Mouse (Mus musculus) E14TG2a.4 (cell line): ENCODE measurements at regions not wholly inside any gene's neighbourhood (a gene's known extent, or its start where the extent isn't known, plus 50 kb on each side); places are given as distances from the start of the nearest gene placed in this dataset.

Source experiments
- H3K27me3 ChIP-seq: 2 replicates; pipeline ENCODE4 v1.6.1; 2014; ENCODE audit warnings: low read length, control low read depth; ENCODE audit not compliant: insufficient read depth
- H3K36me3 ChIP-seq: 2 replicates; pipeline ENCODE4 v1.6.1; 2014; ENCODE audit warnings: low read length, control low read depth; ENCODE audit not compliant: insufficient read depth
- H3K4me1 ChIP-seq: replicated peaks from 2 replicates; pipeline ENCODE4 v1.6.1; 2014; ENCODE audit warnings: low read depth, low read length, control low read depth
- H3K4me3 ChIP-seq: replicated peaks from 2 replicates; pipeline ENCODE4 v1.5.1; 2014; ENCODE audit warnings: mild to moderate bottlenecking, low read length
- H3K9me3 ChIP-seq: 2 replicates; pipeline ENCODE4 v1.6.1; 2014; ENCODE audit warnings: low read length, control low read depth
- CTCF ChIP-seq: conservative IDR thresholded peaks from 2 replicates; pipeline ENCODE4 v1.5.1; 2014; ENCODE audit warnings: low read length
- NANOG ChIP-seq: IDR thresholded peaks from 2 replicates; pipeline ENCODE4 v1.6.1; 2014; ENCODE audit warnings: borderline replicate concordance, low read length, mixed read lengths
- POU5F1 ChIP-seq: IDR thresholded peaks from 2 replicates; pipeline ENCODE4 v1.6.1; 2014; ENCODE audit warnings: low read length, borderline replicate concordance

DNA sequence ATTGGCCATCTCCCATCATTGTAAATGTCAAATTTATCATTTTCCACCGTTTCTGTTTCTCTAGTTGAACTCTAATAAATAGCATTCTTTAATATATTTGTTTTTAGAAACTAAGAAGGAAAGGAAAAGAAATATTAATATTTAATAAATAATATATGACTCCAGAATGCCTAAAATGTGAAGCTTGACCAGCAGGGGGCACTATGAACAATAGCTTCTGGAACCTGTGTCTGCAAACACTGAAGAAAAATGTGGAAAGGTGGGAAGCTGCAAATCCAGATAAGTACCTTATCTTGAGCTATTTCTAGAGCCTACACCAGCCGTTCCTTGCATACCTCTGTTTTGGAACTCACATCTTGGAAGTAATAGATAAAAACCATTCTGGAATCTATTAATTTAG, 493.7 kb upstream of the Lingo2 start:
- Histone ChIP-seq H3K36me3 (no peaks in the 10 kb centered on the region), H3K9me3 (no peaks in the 10 kb centered on the region), H3K4me1 (no peaks in the 10 kb centered on the region), H3K4me3 (no peak overlapping the region), H3K27me3 (no peaks in the 10 kb centered on the region)
- TF ChIP-seq POU5F1: no peak
- TF ChIP-seq CTCF: peak; percentile 22

DNA sequence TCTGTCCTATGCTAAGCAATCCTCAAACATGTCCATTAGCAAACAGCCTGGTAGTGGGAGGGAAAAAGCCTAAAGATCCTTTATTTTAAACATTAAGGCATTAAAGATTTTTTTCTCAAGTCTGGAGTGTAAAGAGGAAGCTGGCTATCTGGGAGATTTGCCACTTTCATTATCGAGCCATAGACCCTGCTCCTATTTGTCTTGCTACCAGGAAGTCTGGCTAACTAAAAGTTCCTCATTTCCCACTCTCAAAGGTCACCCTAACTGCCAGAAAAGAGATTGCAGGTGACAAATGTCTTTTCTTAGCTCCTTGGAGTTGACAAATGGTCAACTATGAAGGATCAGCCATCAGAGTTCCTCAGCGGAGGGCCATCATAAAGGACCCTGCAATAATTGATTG, 461.2 kb upstream of the Lingo2 start:
- no peak for TF ChIP-seq POU5F1
- no peak for TF ChIP-seq NANOG
- no peak for TF ChIP-seq CTCF
- no peak overlapping the region for H3K4me3 ChIP-seq
- H3K9me3 ChIP-seq: no peaks in the 10 kb centered on the region
- H3K4me1 ChIP-seq: no peaks in the 10 kb centered on the region
- H3K27me3 ChIP-seq: no peaks in the 10 kb centered on the region
- H3K36me3 ChIP-seq: no peaks in the 10 kb centered on the region

DNA sequence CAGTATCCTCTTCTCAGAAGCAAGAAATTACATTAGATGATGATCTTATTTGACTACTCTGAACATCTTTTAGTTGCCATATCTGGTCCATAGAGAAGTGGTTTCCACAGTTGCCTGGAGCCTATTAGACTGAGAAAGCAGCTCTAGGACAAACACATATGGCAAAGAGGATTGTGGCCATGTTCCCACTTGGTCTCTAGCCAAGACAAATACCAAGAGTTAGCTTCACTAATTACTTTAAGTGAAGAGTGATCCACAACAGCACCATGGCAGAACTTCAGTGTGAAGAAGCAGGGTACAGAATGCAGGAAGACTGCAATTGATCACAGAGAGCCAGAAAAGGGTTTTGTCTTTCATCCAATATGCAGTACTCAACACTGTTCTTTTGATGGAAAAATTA, 436.6 kb upstream of the Lingo2 start:
- no peaks in the 10 kb centered on the region for H3K36me3 ChIP-seq
- no peaks in the 10 kb centered on the region for H3K9me3 ChIP-seq
- H3K4me3 ChIP-seq: no peak overlapping the region
- no peaks in the 10 kb centered on the region for H3K27me3 ChIP-seq
- TF ChIP-seq NANOG: no peak
- no peak for TF ChIP-seq POU5F1
- no peak for TF ChIP-seq CTCF
- no peaks in the 10 kb centered on the region for H3K4me1 ChIP-seq

DNA sequence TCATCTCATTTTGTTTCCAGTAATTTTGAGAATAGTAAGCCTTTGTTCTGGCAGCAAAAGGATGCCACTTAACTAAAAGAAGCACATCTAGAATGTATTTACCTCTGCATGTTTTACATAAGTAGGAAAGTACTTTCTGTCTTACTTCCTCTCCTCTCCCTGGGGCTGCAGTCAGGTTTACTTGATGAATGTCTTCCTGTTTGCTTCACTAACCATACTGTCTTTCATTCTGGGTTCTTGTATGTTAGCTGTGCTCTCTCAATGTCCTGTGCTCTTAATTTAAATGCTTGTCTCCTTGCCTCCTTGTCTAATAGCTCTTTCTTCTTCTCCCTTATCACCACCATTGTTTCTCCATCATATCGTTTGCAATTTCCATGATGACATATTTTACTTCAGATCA, 435.3 kb upstream of the Lingo2 start:
- Histone ChIP-seq H3K27me3 (no peaks in the 10 kb centered on the region), H3K4me1 (no peaks in the 10 kb centered on the region), H3K9me3 (no peaks in the 10 kb centered on the region), H3K36me3 (no peaks in the 10 kb centered on the region), H3K4me3 (no peak overlapping the region)
- TF ChIP-seq POU5F1 (no peak), NANOG (no peak), CTCF (no peak)

DNA sequence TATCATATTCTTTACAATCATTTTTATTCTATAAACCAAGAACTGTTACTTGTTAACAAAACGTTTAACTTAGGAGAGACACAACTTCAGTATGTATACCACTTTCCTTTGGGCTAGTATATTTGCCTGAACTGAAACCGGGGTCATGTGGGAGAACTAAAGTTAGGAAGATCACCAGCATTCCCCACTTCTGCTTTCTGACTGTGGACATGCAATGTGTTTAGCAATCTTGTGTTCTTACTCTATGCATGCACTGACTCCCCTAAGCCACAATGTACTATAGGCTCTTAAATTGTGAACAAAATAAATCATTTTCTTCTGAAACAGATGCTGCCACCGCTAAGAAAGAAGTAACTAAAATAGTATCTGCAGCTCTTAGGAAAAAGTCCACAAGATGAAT, 412.7 kb upstream of the Lingo2 start:
- no peaks in the 10 kb centered on the region for H3K4me1 ChIP-seq
- H3K4me3 ChIP-seq: no peak overlapping the region
- no peak for TF ChIP-seq NANOG
- TF ChIP-seq POU5F1: no peak
- TF ChIP-seq CTCF: no peak

DNA sequence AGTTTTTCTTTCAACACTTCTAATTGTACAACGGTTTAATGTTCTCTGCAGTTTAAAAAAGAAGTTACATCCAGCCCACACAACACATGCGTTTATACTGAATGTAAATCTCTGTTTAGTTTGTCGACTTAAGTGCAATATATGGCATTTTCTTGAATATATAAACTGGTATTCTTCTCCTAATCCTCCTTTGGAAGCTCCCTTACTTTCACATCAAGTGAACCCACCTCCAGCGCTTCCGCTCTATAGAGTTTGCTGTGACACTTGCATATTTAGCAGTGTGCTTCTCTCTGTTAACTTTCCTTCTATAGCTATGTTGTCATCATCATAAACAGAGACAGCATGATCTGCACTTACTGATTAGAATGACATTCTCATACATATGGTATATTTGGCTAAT, 409.7 kb upstream of the Lingo2 start:
- Histone ChIP-seq H3K4me3 (no peak overlapping the region), H3K4me1 (no peaks in the 10 kb centered on the region), H3K27me3 (no peaks in the 10 kb centered on the region), H3K36me3 (no peaks in the 10 kb centered on the region), H3K9me3 (peaks cover 18% of the 10 kb centered on the region)
- TF ChIP-seq NANOG (no peak), CTCF (no peak), POU5F1 (no peak)

More for the DNA sequence above, 412.7 kb upstream of the Lingo2 start:
- peaks cover 36% of the 10 kb centered on the region for H3K9me3 ChIP-seq
- no peaks in the 10 kb centered on the region for H3K27me3 ChIP-seq
- no peaks in the 10 kb centered on the region for H3K36me3 ChIP-seq

DNA sequence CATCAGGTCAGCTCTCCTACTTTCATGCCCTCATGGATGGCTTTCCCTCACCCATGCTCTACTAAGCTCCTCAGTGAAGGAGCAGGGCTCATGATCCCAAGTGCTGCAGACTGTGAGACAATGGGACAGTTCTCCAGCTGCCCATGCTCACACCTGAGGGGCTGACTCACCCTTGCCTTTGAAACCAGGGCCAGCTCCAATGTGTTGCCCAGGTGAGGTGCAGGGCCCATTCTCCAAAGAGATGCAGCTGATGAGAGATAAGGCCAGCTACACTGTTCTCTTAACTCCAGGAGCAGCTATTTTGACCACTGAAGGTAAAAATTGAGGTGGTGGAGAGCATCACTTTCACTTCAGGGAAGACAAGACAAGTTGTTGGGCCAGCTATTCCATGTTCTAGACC, 386.8 kb upstream of the Lingo2 start:
- TF ChIP-seq NANOG: no peak

More for the DNA sequence above, 386.8 kb upstream of the Lingo2 start:
- no peaks in the 10 kb centered on the region for H3K27me3 ChIP-seq
- H3K4me1 ChIP-seq: no peaks in the 10 kb centered on the region
- H3K4me3 ChIP-seq: no peak overlapping the region
- H3K9me3 ChIP-seq: no peaks in the 10 kb centered on the region
- no peaks in the 10 kb centered on the region for H3K36me3 ChIP-seq
